29 mouse cellular contexts compared by ENCODE assay signal in genomic region chr8:53496885-53497326, GRCm38 (mm10). TPM values are rescaled to one million over a fixed set of nuclear protein-coding genes. Genes with fewer than 3 reads are reported as not detected.
A peak's percentile ranks its signal among the peaks of the same experiment; 100 is the strongest.
DNase-seq lines count a peak whose midpoint lies in the region; ATAC-seq lines count a peak whose summit lies in the region.
"Had no signal": no experiment of that assay in that cellular context is flagged by ENCODE, and none has a peak within 500 bp of the region (broad histone marks: within the 10 kb centered on the region; RNA-seq: fewer than 3 reads in every experiment).

No protein-coding gene starts in this region.

- H3K9me3 ChIP-seq in hindbrain, embryonic 13.5 days, result no peaks in the 10 kb centered on the region
- no peaks in the 10 kb centered on the region for H3K9me3 ChIP-seq in hindbrain, embryonic 16.5 days (ENCODE audit: control insufficient read depth, low read length)
- H3K9me3 ChIP-seq in neural tube, embryonic 13.5 days, result 0 out of 2 replicates have a peak, but pooled peaks cover 4% of the 10 kb centered on the region
- no peaks in the 10 kb centered on the region for H3K9me3 ChIP-seq in neural tube, embryonic 14.5 days (ENCODE audit: control insufficient read depth, low read length)
- no peaks in the 10 kb centered on the region for H3K9me3 ChIP-seq in heart, embryonic 12.5 days (replicated peaks)
- H3K9me3 ChIP-seq: embryonic facial prominence, embryonic 10.5 days; embryonic facial prominence, embryonic 13.5 days; forebrain, embryonic 13.5 days; heart, embryonic 15.5 days; hindbrain, embryonic 12.5 days had no signal

- no peaks in the 10 kb centered on the region for H3K4me1 ChIP-seq in hindbrain, embryonic 13.5 days (replicated peaks)
- H3K4me1 ChIP-seq in hindbrain, embryonic 16.5 days (ENCODE audit: control insufficient read depth, insufficient read depth, low read depth, low read length), result no peaks in the 10 kb centered on the region
- no peaks in the 10 kb centered on the region for H3K4me1 ChIP-seq in neural tube, embryonic 13.5 days (replicated peaks)
- no peaks in the 10 kb centered on the region for H3K4me1 ChIP-seq in neural tube, embryonic 14.5 days (ENCODE audit: control insufficient read depth, insufficient read depth, low read length)
- H3K4me1 ChIP-seq in heart, embryonic 12.5 days (replicated peaks), result no peaks in the 10 kb centered on the region
- H3K4me1 ChIP-seq: embryonic facial prominence, embryonic 10.5 days; embryonic facial prominence, embryonic 13.5 days; forebrain, embryonic 13.5 days; heart, embryonic 15.5 days; hindbrain, embryonic 12.5 days had no signal

- no peaks in the 10 kb centered on the region for H3K27me3 ChIP-seq in hindbrain, embryonic 13.5 days
- H3K27me3 ChIP-seq in hindbrain, embryonic 16.5 days (replicated peaks; ENCODE audit: control insufficient read depth, insufficient read depth, low read length), result no peaks in the 10 kb centered on the region
- no peaks in the 10 kb centered on the region for H3K27me3 ChIP-seq in neural tube, embryonic 13.5 days
- no peaks in the 10 kb centered on the region for H3K27me3 ChIP-seq in neural tube, embryonic 14.5 days (ENCODE audit: control insufficient read depth, insufficient read depth, low read length)
- H3K27me3 ChIP-seq in heart, embryonic 12.5 days (replicated peaks), result no peaks in the 10 kb centered on the region
- H3K27me3 ChIP-seq: embryonic facial prominence, embryonic 13.5 days; forebrain, embryonic 13.5 days; heart, embryonic 15.5 days; hindbrain, embryonic 12.5 days had no signal

- 60% methylated on average over 3 of the region's 3 CpGs for WGBS in hindbrain, embryonic 13.5 days
- WGBS in hindbrain, embryonic 16.5 days, result 58% methylated on average over 3 of the region's 3 CpGs
- WGBS in neural tube, embryonic 13.5 days, result 33% methylated on average over 3 of the region's 3 CpGs
- 28% methylated on average over 3 of the region's 3 CpGs for WGBS in neural tube, embryonic 14.5 days
- 56% methylated on average over 3 of the region's 3 CpGs for WGBS in heart, embryonic 12.5 days

- H3K4me2 ChIP-seq in hindbrain, embryonic 13.5 days, result no peak overlapping the region
- H3K4me2 ChIP-seq in hindbrain, embryonic 16.5 days (ENCODE audit: low read length), result no peak overlapping the region
- no peak overlapping the region for H3K4me2 ChIP-seq in neural tube, embryonic 13.5 days
- H3K4me2 ChIP-seq in neural tube, embryonic 14.5 days (ENCODE audit: low read depth, low read length), result no peak overlapping the region
- no peak overlapping the region for H3K4me2 ChIP-seq in heart, embryonic 12.5 days
- H3K4me2 ChIP-seq: embryonic facial prominence, embryonic 13.5 days; forebrain, embryonic 13.5 days; heart, embryonic 11.5 days; heart, embryonic 15.5 days; hindbrain, embryonic 12.5 days had no signal

- ATAC-seq in hindbrain, embryonic 13.5 days (ENCODE audit: low FRiP score), result peak; percentile 72
- ATAC-seq in hindbrain, embryonic 16.5 days, result no peak
- ATAC-seq in neural tube, embryonic 13.5 days (ENCODE audit: low read depth), result peak; percentile 92
- ATAC-seq in neural tube, embryonic 14.5 days (ENCODE audit: low read depth), result peak; percentile 92
- no peak for ATAC-seq in heart, embryonic 12.5 days (ENCODE audit: insufficient number of reproducible peaks, low FRiP score)
- ATAC-seq: forebrain, embryonic 13.5 days; forebrain, postnatal 0 days; intestine, postnatal 0 days; Patski had no signal

- DNase-seq in neural tube, embryonic 10.5 days (ENCODE audit: extremely low spot score, low spot score), result no peak
- no peak for DNase-seq in heart, postnatal 4 days
- DNase-seq: adrenal gland, postnatal 14 days; B cell, adult 2 months; cerebellum, adult 11-12 months; cerebellum, adult 8-10 months; cerebellum, postnatal 10 days; cerebellum, postnatal 36 days; embryo, embryonic 11 days; forebrain, postnatal 0 days; gastrocnemius, adult 2 months; gastrocnemius, postnatal 14 days; heart, adult 11 months; heart, postnatal 10 days; heart, postnatal 36 days had no signal

- no peak overlapping the region for H3K4me3 ChIP-seq in hindbrain, embryonic 13.5 days
- no peak overlapping the region for H3K4me3 ChIP-seq in hindbrain, embryonic 16.5 days (ENCODE audit: low read length)
- no peak overlapping the region for H3K4me3 ChIP-seq in neural tube, embryonic 13.5 days
- H3K4me3 ChIP-seq in neural tube, embryonic 14.5 days (ENCODE audit: low read depth, low read length), result no peak overlapping the region
- H3K4me3 ChIP-seq in heart, embryonic 12.5 days, result no peak overlapping the region
- H3K4me3 ChIP-seq: embryonic facial prominence, embryonic 10.5 days; embryonic facial prominence, embryonic 13.5 days; erythroblast, embryonic 14.5 days; forebrain, embryonic 13.5 days; gastrocnemius, adult 2 months; heart, embryonic 15.5 days; hindbrain, embryonic 12.5 days had no signal

- H3K36me3 ChIP-seq in hindbrain, embryonic 13.5 days, result no peaks in the 10 kb centered on the region
- no peaks in the 10 kb centered on the region for H3K36me3 ChIP-seq in hindbrain, embryonic 16.5 days (ENCODE audit: control insufficient read depth, insufficient read depth, low read length)
- H3K36me3 ChIP-seq in neural tube, embryonic 13.5 days, result no peaks in the 10 kb centered on the region
- no peaks in the 10 kb centered on the region for H3K36me3 ChIP-seq in neural tube, embryonic 14.5 days (ENCODE audit: control insufficient read depth, insufficient read depth, low read length)
- H3K36me3 ChIP-seq in heart, embryonic 12.5 days, result no peaks in the 10 kb centered on the region
- H3K36me3 ChIP-seq: embryonic facial prominence, embryonic 10.5 days; embryonic facial prominence, embryonic 13.5 days; heart, embryonic 15.5 days; hindbrain, embryonic 12.5 days had no signal

- H3K27ac ChIP-seq in hindbrain, embryonic 13.5 days, result no peak overlapping the region
- no peak overlapping the region for H3K27ac ChIP-seq in hindbrain, embryonic 16.5 days (ENCODE audit: low read depth, low read length)
- H3K27ac ChIP-seq in neural tube, embryonic 13.5 days (replicated peaks), result no peak overlapping the region
- no peak overlapping the region for H3K27ac ChIP-seq in neural tube, embryonic 14.5 days (ENCODE audit: low read depth, low read length)
- no peak overlapping the region for H3K27ac ChIP-seq in heart, embryonic 12.5 days (ENCODE audit: poor library complexity, severe bottlenecking)
- H3K27ac ChIP-seq: embryonic facial prominence, embryonic 10.5 days; embryonic facial prominence, embryonic 13.5 days; forebrain, embryonic 13.5 days; gastrocnemius, adult 2 months; heart, embryonic 15.5 days; hindbrain, embryonic 12.5 days had no signal

- H3K9ac ChIP-seq in hindbrain, embryonic 13.5 days, result no peak overlapping the region
- H3K9ac ChIP-seq in hindbrain, embryonic 16.5 days (ENCODE audit: low read depth, low read length), result no peak overlapping the region
- no peak overlapping the region for H3K9ac ChIP-seq in neural tube, embryonic 13.5 days
- H3K9ac ChIP-seq in neural tube, embryonic 14.5 days (replicated peaks; ENCODE audit: low read depth, low read length), result no peak overlapping the region
- H3K9ac ChIP-seq in heart, embryonic 12.5 days, result no peak overlapping the region
- H3K9ac ChIP-seq: embryonic facial prominence, embryonic 13.5 days; forebrain, embryonic 13.5 days; forebrain, postnatal 0 days; heart, embryonic 15.5 days; hindbrain, embryonic 12.5 days had no signal

RNA-seq across cellular contexts. Expression of gene Aga, which starts 14.6 kb away (rescaled TPM):
- polyA plus RNA-seq in hindbrain, embryonic 13.5 days (2015; fragmentation: Nextera tagmentation; extraction: Ambion mirVana), result 16.4 and 16.9 TPM in 2 replicates
- 15.8 and 19.1 TPM in 2 replicates for polyA plus RNA-seq in hindbrain, embryonic 16.5 days (2015; fragmentation: Nextera tagmentation; extraction: Ambion mirVana)
- polyA plus RNA-seq in neural tube, embryonic 13.5 days (2015; fragmentation: Nextera tagmentation; extraction: Ambion mirVana), result 16.7 and 19.2 TPM in 2 replicates
- polyA plus RNA-seq in neural tube, embryonic 14.5 days (2014; fragmentation: Nextera tagmentation; extraction: Ambion mirVana), result 11.7 and 15.3 TPM in 2 replicates
- total RNA-seq in heart, postnatal 4 days (2021), result 10 to 100 TPM; 20.9 TPM
- polyA plus RNA-seq in heart, embryonic 12.5 days (2016; fragmentation: Nextera tagmentation; extraction: Ambion mirVana), result 35.9 and 39.4 TPM in 2 replicates

Comparison
In these comparisons a context has a peak if more than half of its experiments do, and no peak if none do; other contexts are left out.
1. ATAC-seq: peak in hindbrain, embryonic 13.5 days (single experiment), neural tube, embryonic 13.5 days (single experiment) and neural tube, embryonic 14.5 days (single experiment); none in hindbrain, embryonic 16.5 days (single experiment) and heart, embryonic 12.5 days (single experiment).